Mouse (Mus musculus) spleen, adult 18-20 months (tissue): ENCODE data around the gene Mns1.
"Not testable (repeated sequence)": the region's sequence is repeated elsewhere in the genome, so short reads cannot be mapped to it uniquely, and the experiment has no call there.

Source experiments
- DNase-seq, 2 experiments: peaks; one replicate each; pipeline ENCODE4 v3.0.0; 2022; ENCODE audit warnings: mixed read lengths in 2 of 2

Gene Mns1

GRCm38 (mm10) chr9:72427861-72428260 lies 9.9 kb upstream of the Mns1 start:
- DNase-seq: no peak

- DNase-seq: no peak
Observed at GRCm38 (mm10) chr9:72434876-72435275, 2.9 kb upstream of the Mns1 start.

- DNase-seq: no peak
Observed at GRCm38 (mm10) chr9:72438749-72439148, 938 bp downstream of the Mns1 start.

GRCm38 (mm10) chr9:72440358-72440757 lies 2.5 kb downstream of the Mns1 start:
- DNase-seq: no peak

GRCm38 (mm10) chr9:72440948-72441926 lies 3.4 kb downstream of the Mns1 start:
- no peak for DNase-seq

- DNase-seq: no peak
Observed at GRCm38 (mm10) chr9:72441927-72442715, 4.3 kb downstream of the Mns1 start.

- DNase-seq: peak; percentile 31 to 78
Observed at GRCm38 (mm10) chr9:72448026-72448425, 10.2 kb downstream of the Mns1 start.

GRCm38 (mm10) chr9:72449367-72449766 lies 11.6 kb downstream of the Mns1 start:
- peak in 1 of 2 experiments; percentile 28 for DNase-seq

- DNase-seq: no peak
Observed at GRCm38 (mm10) chr9:72449841-72450240, 12.0 kb downstream of the Mns1 start.

- no peak for DNase-seq
Observed at GRCm38 (mm10) chr9:72450363-72450762, 12.6 kb downstream of the Mns1 start.

GRCm38 (mm10) chr9:72451111-72451510 lies 13.3 kb downstream of the Mns1 start:
- no peak for DNase-seq

- not testable (repeated sequence) for DNase-seq
Observed at GRCm38 (mm10) chr9:72454281-72454680, 16.5 kb downstream of the Mns1 start.

GRCm38 (mm10) chr9:72456374-72456773 lies 18.6 kb downstream of the Mns1 start:
- DNase-seq: no peak

GRCm38 (mm10) chr9:72458233-72458632 lies 20.4 kb downstream of the Mns1 start:
- peak; percentile 58 to 76 for DNase-seq

- DNase-seq: no peak
Observed at GRCm38 (mm10) chr9:72459703-72460102, 21.9 kb downstream of the Mns1 start.

- no peak for DNase-seq
Observed at GRCm38 (mm10) chr9:72460767-72461166, 23.0 kb downstream of the Mns1 start.

- no peak for DNase-seq
Observed at GRCm38 (mm10) chr9:72462427-72462826, 24.6 kb downstream of the Mns1 start.

- no peak for DNase-seq
Observed at GRCm38 (mm10) chr9:72464806-72465205, 27.0 kb downstream of the Mns1 start.

- peak in 1 of 2 experiments; percentile 27 for DNase-seq
Observed at GRCm38 (mm10) chr9:72465754-72466181, 28.0 kb downstream of the Mns1 start.

GRCm38 (mm10) chr9:72467551-72468407 lies 30.0 kb downstream of the Mns1 start:
- DNase-seq: peak in 1 of 2 experiments; percentile 41

GRCm38 (mm10) chr9:72468616-72469015 lies 30.8 kb downstream of the Mns1 start:
- DNase-seq: peak in 1 of 2 experiments; percentile 31

- no peak for DNase-seq
Observed at GRCm38 (mm10) chr9:72469851-72470250, 32.0 kb downstream of the Mns1 start.
